Mouse (Mus musculus) cerebellum, adult 2 months (tissue): ENCODE results near the gene Acvrl1. TPM values are rescaled to one million over a fixed set of nuclear protein-coding genes. Genes with fewer than 3 reads are reported as not detected.

Source experiments
- DNase-seq, 2 experiments: peaks; one replicate each; pipeline ENCODE4 v3.0.0; 2021
- H3K27ac ChIP-seq: fragments of 200-500 bp; 2 replicates; pipeline ENCODE4 v1.5.1; 2012; ENCODE audit warnings: low read length, control low read depth, inconsistent platforms; ENCODE audit not compliant: insufficient read depth
- H3K27me3 ChIP-seq: fragments of 200-500 bp; 2 replicates; pipeline ENCODE4 v1.6.1; 2012; ENCODE audit warnings: inconsistent platforms, mild to moderate bottlenecking, low read length, moderate library complexity; ENCODE audit not compliant: control insufficient read depth, insufficient read depth
- H3K4me1 ChIP-seq: fragments of 200-500 bp; 2 replicates; pipeline ENCODE4 v1.6.1; 2011; ENCODE audit warnings: low read length; ENCODE audit not compliant: control insufficient read depth, insufficient read depth
- H3K4me3 ChIP-seq: fragments of 200-500 bp; replicated peaks from 2 replicates; pipeline ENCODE3; 2011; ENCODE audit warnings: mild to moderate bottlenecking, low read depth, low read length, control low read depth; ENCODE audit not compliant: insufficient read depth
- CTCF ChIP-seq: fragments of 200-500 bp; IDR thresholded peaks from 2 replicates; pipeline ENCODE4 v1.5.1; 2011; ENCODE audit warnings: low read depth, mild to moderate bottlenecking, control low read depth, low read length, moderate library complexity, borderline replicate concordance; ENCODE audit not compliant: insufficient read depth
- POLR2A ChIP-seq: fragments of 200-500 bp; IDR thresholded peaks from 2 replicates; pipeline ENCODE4 v1.6.1; 2011; ENCODE audit warnings: low read length, control low read depth, borderline replicate concordance; ENCODE audit not compliant: insufficient read depth
- WGBS: fragments of 180-500 bp; shearing (Covaris S2); methylation state at CpG from one replicate; pipeline ENCODE4 v1.1.7; 2018; 5-methylcytosine and 5-hydroxymethylcytosine counted together
- polyA plus RNA-seq: library from polyadenylated mRNA; depleted of rRNA; stranded (reverse); fragments of >200 nt; gene quantifications from 2 replicates; pipeline ENCODE4 v1.2.3, GENCODE M21; 2012

Gene Acvrl1
- polyA plus RNA-seq, 1 experiment, result 17.2 TPM

GRCm38 (mm10) chr15:101115511-101116110, 12.7 kb upstream of the Acvrl1 start, which contains the start of gene Ankrd33:
Gene Ankrd33, plus strand, starts transcription at chr15:101115755.
- TF ChIP-seq CTCF (no peak), POLR2A (no peak)
- Histone ChIP-seq H3K4me3 (no peak within 1 kb of the TSS), H3K4me1 (no peaks in the 10 kb centered on the region), H3K27ac (no peak within 1 kb of the TSS), H3K27me3 (no peaks in the 10 kb centered on the region)
- no peak for DNase-seq
- WGBS, result 69% methylated on average over 5 of the region's 5 CpGs

DNA sequence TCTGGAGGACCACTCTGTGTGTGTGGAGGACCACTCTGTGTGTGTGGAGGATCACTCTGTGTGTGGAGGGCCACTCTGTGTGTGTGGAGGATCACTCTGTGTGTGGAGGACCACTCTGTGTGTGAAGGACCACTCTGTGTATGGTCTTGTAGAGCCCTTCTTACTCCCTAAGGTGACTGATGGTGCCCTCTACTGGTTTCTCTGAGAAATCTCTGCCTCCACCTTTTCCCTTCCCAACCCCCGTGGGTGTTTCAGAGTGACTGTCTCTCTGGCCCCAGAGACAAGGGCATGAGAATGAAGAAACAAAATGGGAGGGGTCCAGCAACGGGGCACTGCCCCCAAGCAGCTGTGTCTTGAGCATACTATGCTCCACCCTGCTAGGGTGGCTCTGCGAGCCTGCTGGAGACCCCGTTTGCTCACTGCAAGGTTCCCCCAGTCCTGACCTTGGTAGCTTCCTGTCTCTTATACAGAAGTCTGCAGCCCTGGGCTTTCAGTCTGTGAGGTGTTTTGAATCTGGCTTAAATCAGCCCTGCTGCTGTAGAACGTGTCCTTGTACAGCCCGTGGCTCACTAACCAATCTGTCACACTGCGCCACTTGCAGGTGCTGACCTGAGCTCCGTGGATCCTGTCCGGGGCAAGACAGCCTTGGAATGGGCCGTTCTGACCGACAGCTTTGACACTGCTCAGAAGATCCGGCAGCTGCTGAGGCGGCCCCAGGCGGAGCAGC, 9.8 kb upstream of the Acvrl1 start:
- WGBS, result 57% methylated on average over 14 of the region's 14 CpGs
- no peak for TF ChIP-seq CTCF
- no peak for TF ChIP-seq POLR2A
- H3K4me1 ChIP-seq, result no peaks in the 10 kb centered on the region; the same call in 1 of the 2 replicates
- no peak overlapping the region for H3K4me3 ChIP-seq
- peak in 1 of 2 experiments; percentile 16 for DNase-seq
- no peak overlapping the region for H3K27ac ChIP-seq
- H3K27me3 ChIP-seq, result no peaks in the 10 kb centered on the region

DNA sequence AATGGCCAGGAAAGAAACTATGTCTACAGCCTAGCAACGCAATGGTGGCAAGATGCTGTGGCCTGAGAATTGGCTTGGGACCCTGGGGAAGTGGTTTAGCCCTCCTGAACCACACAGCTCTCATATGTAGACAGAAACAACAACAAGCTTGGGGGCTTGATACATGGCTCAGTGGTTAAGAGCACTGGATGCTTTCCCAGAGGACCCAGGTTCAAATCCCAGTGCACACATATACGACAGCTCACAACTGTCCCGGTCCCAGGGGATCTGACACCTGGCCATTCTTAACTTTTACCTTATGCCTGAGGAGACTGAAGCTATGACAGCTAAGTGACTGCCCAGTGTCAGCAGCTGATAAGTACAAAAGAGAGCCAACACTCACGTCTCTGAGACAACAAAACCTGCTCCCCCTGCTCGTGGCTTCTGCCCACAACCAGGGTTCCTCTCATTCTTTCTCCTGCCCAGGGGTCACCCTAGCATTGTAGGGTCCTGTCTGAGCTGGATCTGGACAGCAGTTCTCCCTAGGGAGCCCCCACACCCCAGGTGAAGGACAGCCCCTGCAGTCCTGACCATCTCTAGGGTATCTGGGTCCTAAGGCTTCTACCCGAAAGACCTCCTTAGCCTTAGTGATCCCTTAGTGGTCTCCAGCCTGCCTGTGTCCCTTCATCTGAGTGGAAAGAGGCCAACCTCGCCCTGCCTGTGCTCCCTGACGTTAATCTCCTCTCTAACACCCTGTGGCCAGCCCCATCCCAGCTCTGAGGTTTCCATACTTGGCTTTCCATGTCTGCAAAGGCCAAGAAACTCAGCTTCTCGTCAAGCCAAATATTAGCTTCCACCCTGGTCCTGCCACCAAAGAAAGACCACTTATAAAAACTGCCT, 6.7 kb upstream of the Acvrl1 start:
- WGBS, result 82% methylated on average over 9 of the region's 9 CpGs

GRCm38 (mm10) chr15:101122290-101122589, 6.1 kb upstream of the Acvrl1 start:
- no peak overlapping the region for H3K4me3 ChIP-seq
- no peak overlapping the region for H3K27ac ChIP-seq
- no peaks in the 10 kb centered on the region for H3K27me3 ChIP-seq
- DNase-seq, result no peak
- no peaks in the 10 kb centered on the region; the same call in 1 of the 2 replicates for H3K4me1 ChIP-seq
- WGBS, result 46% methylated on average over 2 of the region's 2 CpGs
- TF ChIP-seq CTCF, result no peak
- TF ChIP-seq POLR2A, result no peak

More for the DNA sequence above, 6.7 kb upstream of the Acvrl1 start:
- TF ChIP-seq CTCF (no peak), POLR2A (no peak)
- H3K27me3 ChIP-seq, result no peaks in the 10 kb centered on the region
- H3K4me1 ChIP-seq, result no peaks in the 10 kb centered on the region; the same call in 1 of the 2 replicates
- no peak overlapping the region for H3K4me3 ChIP-seq
- H3K27ac ChIP-seq, result no peak overlapping the region
- no peak for DNase-seq

- H3K27ac ChIP-seq, result peak overlapping the region; percentile 64; the same call in 1 of the 2 replicates
- 63% methylated on average over 4 of the region's 4 CpGs for WGBS
Observed at GRCm38 (mm10) chr15:101123202-101123601, 5.1 kb upstream of the Acvrl1 start.

GRCm38 (mm10) chr15:101125561-101125960, 2.8 kb upstream of the Acvrl1 start:
- WGBS, result 88% methylated on average over 6 of the region's 6 CpGs
- DNase-seq, result no peak
- Histone ChIP-seq H3K27me3 (peaks cover 2% of the 10 kb centered on the region; the same call in 1 of the 2 replicates), H3K4me1 (peaks cover 2% of the 10 kb centered on the region; the same call in 1 of the 2 replicates), H3K27ac (no peak overlapping the region), H3K4me3 (no peak overlapping the region)
- TF ChIP-seq POLR2A (no peak), CTCF (no peak)

More at GRCm38 (mm10) chr15:101123202-101123601, 5.1 kb upstream of the Acvrl1 start:
- no peak for DNase-seq
- Histone ChIP-seq H3K4me1 (no peaks in the 10 kb centered on the region; the same call in 1 of the 2 replicates), H3K27me3 (no peaks in the 10 kb centered on the region), H3K4me3 (no peak overlapping the region)
- TF ChIP-seq CTCF (no peak), POLR2A (no peak)

GRCm38 (mm10) chr15:101126876-101127544, 1.3 kb upstream of the Acvrl1 start:
- no peak for TF ChIP-seq POLR2A
- TF ChIP-seq CTCF, result no peak
- DNase-seq, result no peak
- Histone ChIP-seq H3K27me3 (peaks cover 2% of the 10 kb centered on the region; the same call in 1 of the 2 replicates), H3K4me1 (0 out of 2 replicates have a peak, but pooled peaks cover 2% of the 10 kb centered on the region), H3K4me3 (no peak overlapping the region), H3K27ac (no peak overlapping the region)
- WGBS, result 73% methylated on average over 12 of the region's 12 CpGs
